Mouse (Mus musculus) midbrain, postnatal 0 days (tissue): ENCODE measurements at regions not wholly inside any gene's neighbourhood (a gene's known extent, or its start where the extent isn't known, plus 50 kb on each side); places are given as distances from the start of the nearest gene placed in this dataset.

Experiments
- ATAC-seq: fragments of 200-750 bp; cut with Nextera tagmentation; 2 replicates; pipeline ENCODE4 v1.8.0; 2017; ENCODE audit warnings: moderate number of reproducible peaks, mild to moderate bottlenecking, moderate TSS enrichment, moderate library complexity; ENCODE audit not compliant: low FRiP score
- DNase-seq: peaks from one replicate; pipeline ENCODE4 v3.0.0-alpha.2; 2015; ENCODE audit warnings: low spot score
- H3K27ac ChIP-seq: fragments of 300-500 bp; sonication (generic); 2 replicates; pipeline ENCODE4 v1.5.1; 2014; ENCODE audit warnings: low read depth, mild to moderate bottlenecking, low read length, mixed read lengths
- H3K27me3 ChIP-seq: fragments of 300-500 bp; sonication (generic); 2 replicates; pipeline ENCODE4 v1.6.1; 2014; ENCODE audit warnings: low read length, control low read depth, mixed read lengths; ENCODE audit not compliant: insufficient read depth
- H3K36me3 ChIP-seq: fragments of 300-500 bp; sonication (generic); 2 replicates; pipeline ENCODE4 v1.6.1; 2014; ENCODE audit warnings: low read length, control low read depth, mixed read lengths; ENCODE audit not compliant: insufficient read depth
- H3K4me1 ChIP-seq: fragments of 300-500 bp; sonication (generic); 2 replicates; pipeline ENCODE4 v1.6.1; 2014; ENCODE audit warnings: mild to moderate bottlenecking, control low read depth, antibody characterized with exemption, low read length, mixed read lengths; ENCODE audit not compliant: insufficient read depth
- H3K4me2 ChIP-seq: fragments of 300-500 bp; sonication (generic); 2 replicates; pipeline ENCODE4 v1.6.1; 2014; ENCODE audit warnings: low read depth, mild to moderate bottlenecking, low read length, mixed read lengths; ENCODE audit not compliant: poor library complexity, severe bottlenecking
- H3K4me3 ChIP-seq: fragments of 300-500 bp; sonication (generic); 2 replicates; pipeline ENCODE4 v1.5.1; 2014; ENCODE audit warnings: low read depth, mild to moderate bottlenecking, low read length, moderate library complexity
- H3K9ac ChIP-seq: fragments of 300-500 bp; sonication (generic); replicated peaks from 2 replicates; pipeline ENCODE4 v1.6.1; 2014; ENCODE audit warnings: mild to moderate bottlenecking, low read length, moderate library complexity, mixed read lengths; ENCODE audit not compliant: poor library complexity, severe bottlenecking
- H3K9me3 ChIP-seq: fragments of 300-500 bp; sonication (generic); 2 replicates; pipeline ENCODE4 v1.6.1; 2016; ENCODE audit warnings: low read length, control low read depth
- CTCF ChIP-seq: IDR thresholded peaks from 2 replicates; pipeline ENCODE4 v1.5.1; 2016; ENCODE audit warnings: antibody characterized with exemption, mild to moderate bottlenecking
- WGBS: fragments of 180-500 bp; shearing (Covaris S2); extraction: QIAGEN DNeasy Blood & Tissue Kit; methylation state at CpG from one replicate; pipeline ENCODE4 v1.1.7; 2014; 5-methylcytosine and 5-hydroxymethylcytosine counted together

- Histone ChIP-seq H3K36me3 (no peaks in the 10 kb centered on the region), H3K27ac (no peak overlapping the region), H3K9ac (no peak overlapping the region), H3K9me3 (no peaks in the 10 kb centered on the region), H3K4me3 (no peak overlapping the region), H3K4me2 (no peak overlapping the region), H3K27me3 (no peaks in the 10 kb centered on the region), H3K4me1 (no peaks in the 10 kb centered on the region)
- ATAC-seq (no peak), DNase-seq (peak; percentile 19)
- WGBS = 10% methylated on average over 1 of the region's 1 CpGs
- no peak for TF ChIP-seq CTCF
Measured at GRCm38 (mm10) chr14:106550150-106550549, 444.2 kb downstream of the Trim52 start.

GRCm38 (mm10) chr14:106579281-106579680 lies 473.3 kb downstream of the Trim52 start:
- no peak for TF ChIP-seq CTCF
- 90% methylated on average over 2 of the region's 2 CpGs for WGBS
- no peak for DNase-seq
- no peaks in the 10 kb centered on the region for H3K27me3 ChIP-seq
- H3K4me1 ChIP-seq = no peaks in the 10 kb centered on the region
- no peaks in the 10 kb centered on the region for H3K9me3 ChIP-seq
- H3K36me3 ChIP-seq = no peaks in the 10 kb centered on the region
- H3K9ac ChIP-seq = no peak overlapping the region
- no peak overlapping the region for H3K27ac ChIP-seq
- no peak for ATAC-seq
- no peak overlapping the region for H3K4me2 ChIP-seq
- H3K4me3 ChIP-seq = no peak overlapping the region

- no peak for TF ChIP-seq CTCF
- Histone ChIP-seq H3K27me3 (no peaks in the 10 kb centered on the region), H3K4me2 (no peak overlapping the region), H3K27ac (no peak overlapping the region), H3K36me3 (no peaks in the 10 kb centered on the region), H3K4me1 (no peaks in the 10 kb centered on the region), H3K9me3 (no peaks in the 10 kb centered on the region), H3K4me3 (no peak overlapping the region), H3K9ac (no peak overlapping the region)
- peak; percentile 47 for DNase-seq
- no peak for ATAC-seq
- WGBS = 54% methylated on average over 6 of the region's 6 CpGs
Measured at GRCm38 (mm10) chr14:106581886-106582285, 475.9 kb downstream of the Trim52 start.

GRCm38 (mm10) chr14:106593352-106593751 lies 487.4 kb downstream of the Trim52 start:
- ATAC-seq = no peak
- DNase-seq = no peak
- Histone ChIP-seq H3K9me3 (no peaks in the 10 kb centered on the region), H3K4me3 (no peak overlapping the region), H3K36me3 (no peaks in the 10 kb centered on the region), H3K9ac (no peak overlapping the region), H3K27ac (no peak overlapping the region), H3K4me1 (no peaks in the 10 kb centered on the region), H3K27me3 (no peaks in the 10 kb centered on the region), H3K4me2 (no peak overlapping the region)
- 86% methylated on average over 9 of the region's 9 CpGs for WGBS
- no peak for TF ChIP-seq CTCF

GRCm38 (mm10) chr14:106593980-106594379 lies 488.0 kb downstream of the Trim52 start:
- no peak overlapping the region for H3K27ac ChIP-seq
- 74% methylated on average over 3 of the region's 3 CpGs for WGBS
- H3K9me3 ChIP-seq = no peaks in the 10 kb centered on the region
- H3K4me1 ChIP-seq = no peaks in the 10 kb centered on the region
- ATAC-seq (no peak), DNase-seq (no peak)
- H3K36me3 ChIP-seq = no peaks in the 10 kb centered on the region
- no peak overlapping the region for H3K4me2 ChIP-seq
- no peaks in the 10 kb centered on the region for H3K27me3 ChIP-seq
- H3K9ac ChIP-seq = no peak overlapping the region
- no peak for TF ChIP-seq CTCF
- H3K4me3 ChIP-seq = no peak overlapping the region

GRCm38 (mm10) chr14:106607041-106607440 lies 501.0 kb downstream of the Trim52 start:
- Histone ChIP-seq H3K27ac (no peak overlapping the region), H3K4me1 (no peaks in the 10 kb centered on the region), H3K27me3 (no peaks in the 10 kb centered on the region), H3K4me2 (no peak overlapping the region), H3K4me3 (no peak overlapping the region), H3K9ac (no peak overlapping the region), H3K9me3 (no peaks in the 10 kb centered on the region), H3K36me3 (no peaks in the 10 kb centered on the region)
- DNase-seq (peak; percentile 75), ATAC-seq (no peak)
- WGBS = 5% methylated on average over 3 of the region's 3 CpGs
- peak; percentile 86 for TF ChIP-seq CTCF
